Mouse (Mus musculus) heart, adult 2 months (tissue): ENCODE measurements around the gene Rbm6.

Source experiments
- CTCF ChIP-seq: fragments of 200-600 bp; IDR thresholded peaks from 2 replicates; pipeline ENCODE4 v1.8.1; 2022; ENCODE audit warnings: antibody characterized with exemption, mild to moderate bottlenecking, moderate library complexity
- EP300 ChIP-seq: fragments of 200-500 bp; IDR thresholded peaks from 2 replicates; pipeline ENCODE4 v1.6.1; 2011; ENCODE audit warnings: low read depth, low read length, control low read depth; ENCODE audit not compliant: insufficient read depth
- POLR2A ChIP-seq: fragments of 200-500 bp; IDR thresholded peaks from 2 replicates; pipeline ENCODE4 v1.6.1; 2011; ENCODE audit warnings: mild to moderate bottlenecking, low read depth, low read length, control low read depth; ENCODE audit not compliant: insufficient read depth

GRCm38 (mm10) chr9:107768851-107769250 lies 104.2 kb downstream of the Rbm6 start:
- TF ChIP-seq CTCF (no peak), POLR2A (no peak), EP300 (no peak)
